Mouse (Mus musculus): ENCODE results near the gene Pnlip.

DNA sequence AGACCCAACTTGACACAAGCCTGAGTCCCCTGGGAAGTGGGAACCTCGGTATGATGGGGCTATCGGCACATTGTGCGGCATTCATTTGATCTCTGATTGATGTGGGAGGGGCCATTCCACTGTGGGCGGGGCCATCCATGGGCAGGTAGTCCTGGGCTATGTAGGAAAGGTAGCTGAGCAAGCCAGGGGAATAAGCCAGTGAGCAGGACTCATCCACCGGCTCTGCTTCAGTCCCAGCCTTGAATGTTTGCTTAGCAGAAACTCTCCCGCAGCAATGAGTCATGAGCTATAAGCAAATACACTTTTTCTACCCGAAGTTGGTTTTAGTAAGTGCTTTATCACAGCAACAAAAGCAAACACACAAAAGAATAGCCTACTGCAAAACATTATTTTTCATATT, 35.7 kb upstream of the Pnlip start:
- TF ChIP-seq CTCF (IDR thresholded peaks at IDR 0.05) (no peak), EP300 (IDR thresholded peaks at IDR 0.05) (no peak)
